Comparison of ENCODE assay signal across 9 mouse cellular contexts in the genomic region with DNA sequence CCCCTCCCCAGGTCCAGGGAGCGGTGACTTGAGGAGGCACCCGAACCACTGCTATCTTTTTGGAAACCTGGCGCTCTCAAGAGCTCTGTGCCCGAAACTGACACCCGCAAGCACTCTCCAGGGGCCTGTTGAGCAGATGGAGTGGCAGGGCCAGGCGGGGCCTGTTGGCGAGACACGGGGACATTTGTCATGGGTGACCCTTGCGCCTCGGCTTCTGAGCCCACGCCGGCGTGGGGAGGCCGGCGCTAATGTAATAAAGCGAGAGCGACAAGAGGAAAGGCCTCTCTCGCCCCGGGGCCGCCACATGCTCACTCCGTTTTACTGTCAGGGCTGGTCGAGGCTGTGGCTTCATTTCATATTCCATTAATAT.
A peak's percentile ranks its signal among the peaks of the same experiment; 100 is the strongest.
DNase-seq lines count a peak whose midpoint lies in the region; ATAC-seq lines count a peak whose summit lies in the region.
"Had no signal": no experiment of that assay in that cellular context is flagged by ENCODE, and none has a peak within 500 bp of the region (broad histone marks: within the 10 kb centered on the region; RNA-seq: fewer than 3 reads in every experiment).

No protein-coding gene starts in this region.

- peak overlapping the region; percentile 48 for H3K4me3 ChIP-seq in heart, embryonic 13.5 days
- H3K4me3 ChIP-seq in embryonic facial prominence, embryonic 10.5 days: peak overlapping the region; percentile 51
- 0 out of 2 replicates have a peak overlapping the region, but pooled peaks have one; percentile 26 for H3K4me3 ChIP-seq in hindbrain, embryonic 13.5 days
- H3K4me3 ChIP-seq in midbrain, embryonic 11.5 days (ENCODE audit: low read depth, low read length): no peak overlapping the region

- no peak for DNase-seq in heart, postnatal 25 days (ENCODE audit: low spot score)
- no peak for DNase-seq in embryonic facial prominence, embryonic 10.5 days (ENCODE audit: low spot score)
- DNase-seq in midbrain, embryonic 11.5 days (ENCODE audit: low spot score, missing footprints): peak; percentile 97
- no peak for DNase-seq in left cerebral cortex, postnatal 10 days (ENCODE audit: extremely low spot score in 1 of 2, low spot score in 2 of 2)
- no peak for DNase-seq in c-Kit-positive CD71-positive TER-119-positive erythroid progenitor cells, embryonic 14.5 days (ENCODE audit: low spot score)
- DNase-seq: lung, postnatal 36 days had no signal

- WGBS in heart, embryonic 13.5 days: 5% methylated on average over 22 of the region's 22 CpGs
- under 1% methylated on average over 22 of the region's 22 CpGs for WGBS in embryonic facial prominence, embryonic 10.5 days
- 3% methylated on average over 22 of the region's 22 CpGs for WGBS in hindbrain, embryonic 13.5 days
- WGBS in midbrain, embryonic 11.5 days: under 1% methylated on average over 22 of the region's 22 CpGs

- H3K9ac ChIP-seq in heart, embryonic 13.5 days: no peak overlapping the region
- 0 out of 2 replicates have a peak overlapping the region, but pooled peaks have one; percentile 29 for H3K9ac ChIP-seq in hindbrain, embryonic 13.5 days
- H3K9ac ChIP-seq in midbrain, embryonic 11.5 days (ENCODE audit: low read length): no peak overlapping the region

- H3K36me3 ChIP-seq in heart, embryonic 13.5 days: no peaks in the 10 kb centered on the region
- no peaks in the 10 kb centered on the region for H3K36me3 ChIP-seq in embryonic facial prominence, embryonic 10.5 days (replicated peaks)
- no peaks in the 10 kb centered on the region for H3K36me3 ChIP-seq in hindbrain, embryonic 13.5 days
- no peaks in the 10 kb centered on the region for H3K36me3 ChIP-seq in midbrain, embryonic 11.5 days (ENCODE audit: control insufficient read depth, insufficient read depth, low read length)

- intact Hi-C loops in heart, postnatal 25 days (cut with DNase I): no loop called here
- intact Hi-C loops in left cerebral cortex, postnatal 10 days (cut with DNase I): no loop called here

- H3K4me1 ChIP-seq in heart, embryonic 13.5 days: peaks cover 19% of the 10 kb centered on the region
- H3K4me1 ChIP-seq in embryonic facial prominence, embryonic 10.5 days: peaks cover 36% of the 10 kb centered on the region
- peaks cover 25% of the 10 kb centered on the region for H3K4me1 ChIP-seq in hindbrain, embryonic 13.5 days (replicated peaks)
- peaks cover 7% of the 10 kb centered on the region for H3K4me1 ChIP-seq in midbrain, embryonic 11.5 days (ENCODE audit: control insufficient read depth, insufficient read depth, low read length)

- H3K9me3 ChIP-seq in heart, embryonic 13.5 days: no peaks in the 10 kb centered on the region
- no peaks in the 10 kb centered on the region for H3K9me3 ChIP-seq in embryonic facial prominence, embryonic 10.5 days
- no peaks in the 10 kb centered on the region for H3K9me3 ChIP-seq in hindbrain, embryonic 13.5 days
- no peaks in the 10 kb centered on the region for H3K9me3 ChIP-seq in midbrain, embryonic 11.5 days (ENCODE audit: control insufficient read depth, low read length)

- H3K27ac ChIP-seq in heart, embryonic 13.5 days (replicated peaks): no peak overlapping the region
- peak overlapping the region; percentile 57; the same call in 1 of the 2 replicates for H3K27ac ChIP-seq in embryonic facial prominence, embryonic 10.5 days (replicated peaks)
- no peak overlapping the region for H3K27ac ChIP-seq in hindbrain, embryonic 13.5 days
- no peak overlapping the region for H3K27ac ChIP-seq in midbrain, embryonic 11.5 days (ENCODE audit: low read depth, low read length)

- no peak for ATAC-seq in heart, embryonic 13.5 days (ENCODE audit: extremely low read depth, insufficient number of reproducible peaks, low FRiP score, low TSS enrichment)
- peak; percentile 57 for ATAC-seq in hindbrain, embryonic 13.5 days (ENCODE audit: low FRiP score)
- peak; percentile 14; the same call in 1 of the 2 replicates for ATAC-seq in midbrain, embryonic 11.5 days (ENCODE audit: low FRiP score)
- ATAC-seq in erythroblast, adult 5-6 weeks (replicated peaks; ENCODE audit: low FRiP score, poor library complexity, severe bottlenecking): no peak

- H3K27me3 ChIP-seq in heart, embryonic 13.5 days (replicated peaks): peaks cover 96% of the 10 kb centered on the region
- peaks cover 99% of the 10 kb centered on the region for H3K27me3 ChIP-seq in embryonic facial prominence, embryonic 10.5 days (replicated peaks; ENCODE audit: low read depth, poor library complexity, severe bottlenecking)
- peaks cover 96% of the 10 kb centered on the region for H3K27me3 ChIP-seq in hindbrain, embryonic 13.5 days
- peaks cover 78% of the 10 kb centered on the region for H3K27me3 ChIP-seq in midbrain, embryonic 11.5 days (ENCODE audit: control insufficient read depth, insufficient read depth, low read length)

- H3K4me2 ChIP-seq in heart, embryonic 13.5 days: peak overlapping the region; percentile 71
- H3K4me2 ChIP-seq in hindbrain, embryonic 13.5 days: peak overlapping the region; percentile 50
- peak overlapping the region; percentile 25 for H3K4me2 ChIP-seq in midbrain, embryonic 11.5 days

Comparison
In these comparisons a context has a peak if more than half of its experiments do, and no peak if none do; other contexts are left out.
1. ATAC-seq: peak in hindbrain, embryonic 13.5 days (single experiment) and midbrain, embryonic 11.5 days (single experiment); none in heart, embryonic 13.5 days (single experiment) and erythroblast, adult 5-6 weeks (single experiment).
2. Peak in every context shown above with its lines, with median percentiles within 50 percentile points of each other: H3K4me2 ChIP-seq.